Mouse (Mus musculus): ENCODE data around the gene Tm6sf1. TPM values are rescaled to one million over a fixed set of nuclear protein-coding genes. Genes with fewer than 3 reads are reported as not detected.
A peak's percentile ranks its signal among the peaks of the same experiment; 100 is the strongest.

Tm6sf1 gene
- total and polyA plus RNA-seq, 2 experiments from 2014 or later, result 12.7 to 17.3 TPM

- Histone ChIP-seq H3K4me1 (ENCODE audit: insufficient read depth, low read length) (peaks cover 10% of the 10 kb centered on the region; the same call in 1 of the 2 replicates), H3K27me3 (ENCODE audit: insufficient read depth, low read length) (no peaks in the 10 kb centered on the region), H3K4me2 (ENCODE audit: low read depth, low read length) (peak overlapping the region; percentile 77), H3K4me3 (ENCODE audit: low read length) (peak overlapping the region; percentile 95), H3K9ac (replicated peaks; ENCODE audit: low read length) (peak overlapping the region; percentile 99), H3K9me3 (ENCODE audit: low read length) (no peaks in the 10 kb centered on the region), H3K27ac (peak overlapping the region; percentile 96), H3K36me3 (ENCODE audit: insufficient read depth, low read length) (no peaks in the 10 kb centered on the region)
- peak; percentile 83 for DNase-seq (ENCODE audit: low spot score)
- TF ChIP-seq CTCF (IDR thresholded peaks at IDR 0.05; ENCODE audit: low read depth), result no peak
- peak; percentile 73 for ATAC-seq
- 1% methylated on average over 98 of the region's 103 CpGs for WGBS
These were observed 74.9 kb downstream of the Tm6sf1 start for GRCm38 (mm10) chr7:81933601-81934266.

Other genes starting within 250 kb of the Tm6sf1 start
- gene Homer2, start 151.5 kb upstream of the Tm6sf1 start, total RNA-seq (2014; rRNA removed), result 30.3 and 37.6 TPM in 2 replicates
- 44.4 and 46.0 TPM in 2 replicates for gene Homer2, start 151.5 kb upstream of the Tm6sf1 start, polyA plus RNA-seq (2015; fragmentation: Nextera tagmentation; extraction: Ambion mirVana)
- 45.2 and 52.0 TPM in 2 replicates for gene Ramac, start 96.1 kb upstream of the Tm6sf1 start, total RNA-seq (2014; rRNA removed)
- gene Ramac, start 96.1 kb upstream of the Tm6sf1 start, polyA plus RNA-seq (2015; fragmentation: Nextera tagmentation; extraction: Ambion mirVana), result 165 and 170 TPM in 2 replicates
- 26.2 and 41.8 TPM in 2 replicates for gene 3110040N11Rik, start 69.5 kb upstream of the Tm6sf1 start, total RNA-seq (2014; rRNA removed)
- gene 3110040N11Rik, start 69.5 kb upstream of the Tm6sf1 start, polyA plus RNA-seq (2015; fragmentation: Nextera tagmentation; extraction: Ambion mirVana), result 43.4 and 48.9 TPM in 2 replicates
- 93.0 and 100 TPM in 2 replicates for gene Btbd1, start 29.6 kb upstream of the Tm6sf1 start, total RNA-seq (2014; rRNA removed)
- gene Btbd1, start 29.6 kb upstream of the Tm6sf1 start, polyA plus RNA-seq (2015; fragmentation: Nextera tagmentation; extraction: Ambion mirVana), result 86.3 and 86.8 TPM in 2 replicates
- not detected in 2 replicates for gene Gm10160, start 3.2 kb upstream of the Tm6sf1 start, total RNA-seq (2014; rRNA removed)
- gene Gm10160, start 3.2 kb upstream of the Tm6sf1 start, polyA plus RNA-seq (2015; fragmentation: Nextera tagmentation; extraction: Ambion mirVana), result not detected in 2 replicates
- 85.2 and 91.3 TPM in 2 replicates for gene Hdgfl3, start 75.5 kb downstream of the Tm6sf1 start, total RNA-seq (2014; rRNA removed)
- gene Hdgfl3, start 75.5 kb downstream of the Tm6sf1 start, polyA plus RNA-seq (2015; fragmentation: Nextera tagmentation; extraction: Ambion mirVana), result 51.5 and 53.4 TPM in 2 replicates
- 0.04 and 0.47 TPM in 2 replicates for gene Bnc1, start 133.3 kb downstream of the Tm6sf1 start, total RNA-seq (2014; rRNA removed)
- 0.04 TPM in 1 of 2 replicates, not detected in the other for gene Bnc1, start 133.3 kb downstream of the Tm6sf1 start, polyA plus RNA-seq (2015; fragmentation: Nextera tagmentation; extraction: Ambion mirVana)